Mouse (Mus musculus) right cerebral cortex, postnatal 4 days (tissue): ENCODE results near the gene Tmem52b.
A peak's percentile ranks its signal among the peaks of the same experiment; 100 is the strongest.

ENCODE experiments used
- DNase-seq: peaks from one replicate; pipeline ENCODE4 v3.0.0-alpha.2; 2022

Tmem52b gene

GRCm38 (mm10) chr6:129532556-129532941 is 20.2 kb downstream of the Tmem52b start:
- DNase-seq: peak; percentile 48

DNA sequence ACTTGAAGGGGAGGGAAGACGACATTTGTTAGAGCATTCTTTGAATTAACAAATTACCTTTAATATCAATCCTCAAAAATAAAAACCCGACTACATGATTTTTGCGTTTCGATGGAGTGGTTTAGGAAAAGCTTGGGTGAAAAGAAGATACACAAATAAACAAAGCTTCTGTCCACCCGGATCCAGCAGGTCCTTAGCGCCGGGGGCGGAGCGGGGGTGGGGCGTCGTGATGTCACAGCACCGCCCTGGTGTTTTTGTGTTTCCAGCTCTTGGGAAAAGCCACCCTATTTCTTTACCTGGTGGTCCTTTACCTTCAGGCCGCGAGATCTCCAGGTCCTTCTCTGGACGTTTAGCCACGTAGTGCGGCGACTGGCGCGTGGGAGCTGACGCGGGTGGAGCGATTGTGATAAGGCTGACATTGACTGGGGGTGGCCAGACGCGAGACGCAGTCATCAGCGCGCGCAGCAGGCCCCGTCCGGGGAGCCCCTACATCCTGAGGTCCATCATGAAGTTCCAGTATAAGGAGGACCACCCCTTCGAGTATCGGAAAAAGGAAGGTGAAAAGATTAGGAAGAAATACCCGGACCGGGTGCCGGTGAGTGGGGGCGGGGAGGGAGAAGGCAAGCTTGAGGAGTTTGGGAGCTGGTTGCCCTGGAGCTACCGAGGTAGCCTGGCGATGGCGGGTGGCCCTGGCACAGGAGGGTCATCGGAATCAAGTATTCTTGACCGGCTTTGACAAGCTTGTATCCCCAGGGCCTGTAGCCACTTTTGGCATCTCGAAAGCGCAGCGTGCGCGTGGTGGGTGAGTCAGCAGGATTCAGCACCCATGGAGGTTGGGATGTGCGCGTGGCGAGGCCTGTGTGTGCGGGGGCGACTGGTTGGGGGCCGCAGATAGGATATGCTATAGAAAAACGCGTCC is 20.8 kb downstream of the Tmem52b start, which contains the start of gene Gabarapl1:
Gabarapl1 (plus strand) TSS at position 219 of the 919 bp plus-strand sequence.
- DNase-seq: peak; percentile 79

- DNase-seq: no peak
Measured at GRCm38 (mm10) chr6:129534057-129534456, 21.7 kb downstream of the Tmem52b start.

GRCm38 (mm10) chr6:129534627-129535190 is 22.4 kb downstream of the Tmem52b start:
- no peak for DNase-seq

DNA sequence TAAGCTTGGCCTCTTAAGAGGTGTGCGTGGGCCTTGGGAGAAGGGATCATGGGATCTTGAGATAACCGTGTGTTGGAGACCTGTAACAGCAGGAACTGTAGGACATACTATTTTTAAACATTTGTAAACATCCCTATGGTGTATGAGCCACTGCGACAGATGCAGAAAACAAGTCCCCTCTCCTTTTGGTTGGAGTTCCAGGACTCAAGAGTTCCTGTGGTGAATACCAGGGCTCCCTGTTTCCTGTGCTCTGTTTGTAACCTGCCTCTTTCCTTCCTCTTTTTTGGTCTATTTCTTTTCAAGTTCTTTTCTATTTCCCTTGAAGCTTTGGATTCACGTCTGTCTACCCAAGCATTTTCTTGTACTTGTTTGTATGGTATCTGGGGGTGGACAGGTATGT is 23.4 kb downstream of the Tmem52b start:
- no peak for DNase-seq

DNA sequence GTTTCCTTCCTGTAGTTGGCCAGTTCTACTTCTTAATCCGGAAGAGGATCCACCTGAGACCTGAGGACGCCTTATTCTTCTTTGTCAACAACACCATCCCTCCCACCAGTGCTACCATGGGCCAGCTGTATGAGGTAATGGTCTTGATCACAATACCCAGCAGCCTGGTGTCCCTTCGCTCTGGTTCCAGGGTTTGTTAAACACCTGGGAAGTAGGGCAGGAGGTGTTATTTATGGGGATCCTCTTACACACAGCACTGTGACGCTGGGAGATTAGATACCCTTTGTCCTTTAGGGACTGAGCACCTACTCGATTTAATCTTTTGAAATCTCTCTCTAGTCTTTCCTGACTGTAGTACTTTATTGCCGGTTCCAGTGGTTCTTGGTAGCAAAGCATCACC is 26.2 kb downstream of the Tmem52b start:
- DNase-seq: no peak

DNA sequence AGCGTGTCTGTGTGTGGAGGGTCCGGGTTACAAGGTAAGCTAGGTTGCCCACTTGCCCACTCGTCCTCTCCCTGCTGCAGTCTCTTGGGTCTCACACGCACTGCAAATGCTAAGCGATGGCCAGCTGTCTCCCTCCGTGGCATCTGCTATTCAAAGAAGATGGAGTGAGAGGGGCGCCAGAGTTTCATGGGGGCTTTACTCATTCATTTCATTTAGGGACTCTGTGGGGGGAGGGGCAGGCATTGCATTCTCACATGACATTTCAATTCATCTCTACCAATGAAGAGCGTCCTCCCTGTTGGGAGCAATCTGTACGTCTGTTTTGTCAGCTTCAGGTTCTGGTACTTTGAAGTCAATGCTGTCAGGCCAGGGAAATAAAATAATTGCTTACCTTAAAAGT is 29.6 kb downstream of the Tmem52b start:
- no peak for DNase-seq

DNA sequence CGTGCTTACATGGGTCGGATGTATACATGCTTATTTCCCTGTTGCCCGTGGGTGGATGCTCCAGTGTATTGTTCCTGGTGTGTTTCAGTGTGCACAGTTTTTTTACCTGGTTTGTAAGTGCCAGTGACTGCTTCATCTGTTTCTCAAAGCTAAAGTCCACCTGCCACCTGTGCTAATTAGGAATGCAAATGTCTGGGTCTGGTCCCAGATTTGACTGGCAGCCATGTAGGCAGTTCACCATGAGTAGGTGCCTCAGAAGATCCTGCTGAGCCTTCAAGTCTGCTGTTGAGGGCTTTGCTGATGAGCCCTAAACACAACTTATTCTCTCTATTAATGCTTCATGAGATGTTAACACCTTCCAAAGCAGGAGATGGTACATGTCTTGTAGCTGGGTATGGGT is 30.2 kb downstream of the Tmem52b start:
- DNase-seq: no peak

GRCm38 (mm10) chr6:129543709-129544606 is 31.6 kb downstream of the Tmem52b start:
- peak; percentile 73 for DNase-seq

GRCm38 (mm10) chr6:129547277-129547676 is 34.9 kb downstream of the Tmem52b start:
- DNase-seq: no peak

DNA sequence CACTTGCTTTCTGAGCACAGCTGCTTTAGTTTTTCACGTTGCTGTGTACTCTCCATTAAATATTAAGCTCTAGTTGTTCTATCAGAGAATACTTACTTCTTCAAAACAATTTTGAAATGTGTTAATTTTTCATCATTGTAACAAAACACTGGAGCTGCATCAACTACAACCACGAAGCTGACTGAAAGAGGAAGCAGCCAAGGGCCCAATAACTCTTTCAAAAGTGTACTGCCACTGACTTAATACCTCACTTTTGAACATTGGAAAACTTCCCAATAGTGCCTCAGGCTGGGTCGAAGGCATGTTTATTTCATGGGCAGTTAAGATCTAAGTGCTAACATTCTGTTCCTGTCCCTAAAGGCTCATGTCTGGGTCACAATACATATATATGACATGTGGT is 35.7 kb downstream of the Tmem52b start:
- DNase-seq: no peak

- DNase-seq: no peak
Measured at GRCm38 (mm10) chr6:129557298-129558023, 45.1 kb downstream of the Tmem52b start.

DNA sequence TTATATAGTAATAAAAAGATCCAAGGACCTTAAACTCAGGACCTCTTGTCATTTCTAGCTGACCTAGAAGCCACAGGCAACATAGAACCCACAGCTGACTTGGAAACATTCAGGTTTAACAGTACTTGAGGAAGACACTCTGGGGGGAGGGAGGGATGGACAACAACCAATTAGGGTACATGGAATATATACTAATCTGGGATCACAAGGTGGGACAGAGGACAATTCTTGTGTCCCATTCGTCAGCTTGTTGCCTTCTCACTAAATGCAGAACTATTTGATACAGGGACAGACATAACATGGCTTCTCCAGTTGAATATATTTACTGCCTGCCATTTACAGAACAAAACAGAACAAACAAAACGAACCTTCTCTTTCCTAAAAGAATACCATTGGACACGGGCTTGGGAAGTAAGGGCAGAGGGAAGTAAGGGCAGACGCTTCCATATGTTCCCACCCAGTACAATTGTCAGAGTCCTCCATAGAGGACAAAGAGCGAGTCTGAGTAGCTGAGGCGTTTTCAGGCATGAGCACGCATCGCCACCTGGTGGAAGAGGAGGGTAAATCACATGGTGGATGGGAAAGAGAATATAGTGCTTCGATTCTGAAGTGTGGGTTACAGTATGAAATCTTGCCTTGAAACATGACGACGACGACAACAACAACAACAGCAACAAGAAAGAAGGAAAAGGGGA is 46.7 kb downstream of the Tmem52b start:
- DNase-seq: peak; percentile 79

DNA sequence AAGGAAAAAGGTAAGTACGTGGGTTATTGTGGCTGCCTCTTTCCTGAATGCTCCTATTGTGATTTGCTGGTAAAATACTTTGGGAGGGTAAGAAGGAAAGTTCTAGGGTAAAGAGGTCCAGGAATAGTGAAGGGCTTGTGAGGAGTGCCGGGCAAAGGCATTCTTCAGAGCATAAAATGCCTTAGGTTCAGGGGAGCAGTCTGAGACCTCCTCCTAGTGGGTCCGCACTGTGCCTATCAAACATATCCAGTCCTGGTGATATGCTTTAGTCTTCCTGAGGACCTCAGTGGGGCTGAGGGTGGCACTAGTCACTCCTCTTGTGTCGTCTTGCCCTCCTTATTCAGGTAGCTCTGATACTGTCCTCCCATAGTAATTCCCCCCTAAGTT is 47.3 kb downstream of the Tmem52b start:
- DNase-seq: no peak

GRCm38 (mm10) chr6:129565257-129565656 is 52.9 kb downstream of the Tmem52b start:
- DNase-seq: no peak
